11 mouse cellular contexts compared by ENCODE assay signal in the genomic region with DNA sequence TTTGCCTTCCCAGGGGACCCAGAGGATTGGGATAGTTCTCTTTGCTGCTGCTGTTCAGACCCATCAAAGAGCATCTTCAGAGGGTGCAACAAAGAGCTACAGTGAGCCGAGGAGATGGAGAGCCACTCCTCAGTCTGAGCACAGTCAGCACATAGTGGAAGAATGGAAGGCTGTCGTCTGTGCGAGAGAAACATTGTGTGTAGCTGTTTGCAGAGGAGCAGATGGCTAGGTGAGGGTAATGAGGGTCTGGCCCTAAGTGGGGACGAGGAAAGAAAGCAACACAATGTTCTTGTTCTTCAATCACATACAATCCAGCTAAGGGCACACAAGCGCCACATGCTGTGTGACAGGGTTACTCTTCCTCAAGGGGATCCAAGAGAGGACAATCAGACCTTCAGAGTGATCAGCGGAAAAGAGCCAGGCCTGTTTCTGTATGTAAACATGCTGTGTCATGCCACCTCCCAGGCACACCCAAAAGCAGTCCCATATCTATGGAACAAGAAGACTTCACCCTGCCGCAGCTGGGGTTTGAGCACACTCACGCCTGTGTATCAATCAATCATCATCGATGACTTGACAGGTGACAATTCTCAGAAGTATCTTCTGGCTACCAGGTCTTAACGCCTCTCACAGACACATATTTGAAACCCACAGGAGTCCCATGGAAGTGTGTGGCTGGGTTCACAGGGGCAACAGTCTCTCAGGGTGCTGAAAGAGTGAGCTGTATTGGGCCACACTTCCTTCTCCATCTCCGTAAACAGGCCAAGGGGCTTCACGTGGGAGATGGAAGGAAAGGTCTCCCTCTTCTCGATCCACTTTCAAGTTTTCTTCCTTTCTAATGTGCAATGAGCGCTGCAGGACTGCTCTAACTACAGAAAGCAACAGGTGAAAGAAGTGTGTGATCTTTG. TPM values are rescaled to one million over a fixed set of nuclear protein-coding genes. Genes with fewer than 3 reads are reported as not detected.
A peak's percentile ranks its signal among the peaks of the same experiment; 100 is the strongest.
DNase-seq lines count a peak whose midpoint lies in the region; ATAC-seq and TF ChIP-seq lines count a peak whose summit lies in the region.
"Had no signal": no experiment of that assay in that cellular context is flagged by ENCODE, and none has a peak within 500 bp of the region (broad histone marks: within the 10 kb centered on the region; RNA-seq: fewer than 3 reads in every experiment).

No protein-coding gene starts in this region.

- TF ChIP-seq CTCF in intestine, postnatal 0 days (IDR thresholded peaks at IDR 0.05; ENCODE audit: low read depth) = no peak
- TF ChIP-seq CTCF in CH12.LX (conservative IDR thresholded peaks at IDR 0.05 in 1 of 2, IDR thresholded peaks at IDR 0.05 in 1 of 2; ENCODE audit: low read depth in 2 of 2, low read length in 2 of 2) = no peak

- no peaks in the 10 kb centered on the region for H3K27me3 ChIP-seq in intestine, embryonic 15.5 days (replicated peaks)
- no peaks in the 10 kb centered on the region for H3K27me3 ChIP-seq in intestine, postnatal 0 days (replicated peaks; ENCODE audit: control insufficient read depth, insufficient read depth, low read length)
- no peaks in the 10 kb centered on the region for H3K27me3 ChIP-seq in CH12.LX (replicated peaks)
- no peaks in the 10 kb centered on the region for H3K27me3 ChIP-seq in liver, embryonic 15.5 days

- no peak overlapping the region for H3K4me2 ChIP-seq in intestine, embryonic 15.5 days (replicated peaks)
- no peak overlapping the region for H3K4me2 ChIP-seq in intestine, postnatal 0 days (replicated peaks; ENCODE audit: low read depth)
- H3K4me2 ChIP-seq in CH12.LX (ENCODE audit: insufficient read depth, low read depth, poor library complexity, severe bottlenecking) = peak overlapping the region; percentile 42
- H3K4me2 ChIP-seq in liver, embryonic 15.5 days = peak overlapping the region; percentile 61
- H3K4me2 ChIP-seq: limb, embryonic 12.5 days had no signal

- TF ChIP-seq EP300 in CH12.LX (IDR thresholded peaks at IDR 0.05; ENCODE audit: low read length) = no peak

- TF ChIP-seq RAD21 in CH12.LX (IDR thresholded peaks at IDR 0.05; ENCODE audit: low read depth, low read length) = no peak

- no peak overlapping the region; the same call in 1 of the 2 replicates for H3K9ac ChIP-seq in intestine, embryonic 15.5 days
- no peak overlapping the region for H3K9ac ChIP-seq in intestine, postnatal 0 days (ENCODE audit: low read depth, low read length)
- H3K9ac ChIP-seq in CH12.LX (ENCODE audit: insufficient read depth, low read depth) = no peak overlapping the region; the same call in 1 of the 2 replicates
- H3K9ac ChIP-seq in liver, embryonic 15.5 days = peak overlapping the region; percentile 44; the same call in 1 of the 2 replicates
- H3K9ac ChIP-seq: limb, embryonic 12.5 days had no signal

- peak; percentile 16; the same call in 1 of the 2 replicates for ATAC-seq in intestine, embryonic 15.5 days
- ATAC-seq in intestine, postnatal 0 days = no peak
- peak; percentile 91 for ATAC-seq in liver, embryonic 15.5 days (ENCODE audit: insufficient read depth)

- peaks cover 43% of the 10 kb centered on the region for H3K4me1 ChIP-seq in intestine, embryonic 15.5 days (replicated peaks)
- H3K4me1 ChIP-seq in intestine, postnatal 0 days (replicated peaks; ENCODE audit: control insufficient read depth, insufficient read depth, low read length) = peaks cover 4% of the 10 kb centered on the region; the same call in 1 of the 2 replicates
- peaks cover 16 to 48% of the 10 kb centered on the region in 2 experiments for H3K4me1 ChIP-seq in CH12.LX (ENCODE audit: control insufficient read depth in 1 of 2, insufficient read depth in 2 of 2)
- H3K4me1 ChIP-seq in liver, embryonic 15.5 days (replicated peaks) = peaks cover 66% of the 10 kb centered on the region

- H3K79me2 ChIP-seq in CH12.LX (replicated peaks; ENCODE audit: control insufficient read depth, extremely low read depth, insufficient read depth, poor library complexity, severe bottlenecking) = no peaks in the 10 kb centered on the region

- H3K36me3 ChIP-seq in intestine, embryonic 15.5 days = peaks cover 10% of the 10 kb centered on the region
- peaks cover 51% of the 10 kb centered on the region for H3K36me3 ChIP-seq in intestine, postnatal 0 days (ENCODE audit: control insufficient read depth, insufficient read depth)
- H3K36me3 ChIP-seq in CH12.LX (replicated peaks in 1 of 2; ENCODE audit: control insufficient read depth in 1 of 2, insufficient read depth in 1 of 2, low read length in 1 of 2) = peaks cover 47 to 54% of the 10 kb centered on the region in 2 experiments
- peaks cover 54% of the 10 kb centered on the region for H3K36me3 ChIP-seq in liver, embryonic 15.5 days (replicated peaks)

- in situ Hi-C loops in CH12.LX (cut with MboI; ENCODE audit: low pct_ligation_motif_present, low pct_unique_long_range_greater_than_20kb, low sequenced_read_pairs) = no loop called here

- 81% methylated on average over 14 of the region's 14 CpGs for WGBS in intestine, embryonic 15.5 days
- WGBS in intestine, postnatal 0 days = 80% methylated on average over 14 of the region's 14 CpGs
- WGBS in liver, embryonic 15.5 days (ENCODE audit: insufficient replicate concordance) = 37% methylated on average over 14 of the region's 14 CpGs

- no peak overlapping the region for H3K27ac ChIP-seq in intestine, embryonic 15.5 days
- H3K27ac ChIP-seq in intestine, postnatal 0 days (ENCODE audit: low read depth, low read length) = no peak overlapping the region
- H3K27ac ChIP-seq in CH12.LX (ENCODE audit: insufficient read depth, low read depth) = peak overlapping the region; percentile 58
- peak overlapping the region; percentile 88 for H3K27ac ChIP-seq in liver, embryonic 15.5 days (replicated peaks)
- H3K27ac ChIP-seq: gastrocnemius, adult 2 months; limb, embryonic 12.5 days had no signal

- H3K9me3 ChIP-seq in intestine, embryonic 15.5 days = no peaks in the 10 kb centered on the region
- no peaks in the 10 kb centered on the region for H3K9me3 ChIP-seq in intestine, postnatal 0 days (ENCODE audit: control insufficient read depth)
- H3K9me3 ChIP-seq in CH12.LX (replicated peaks; ENCODE audit: low read length) = no peaks in the 10 kb centered on the region
- no peaks in the 10 kb centered on the region for H3K9me3 ChIP-seq in liver, embryonic 15.5 days (replicated peaks)
- H3K9me3 ChIP-seq: limb, embryonic 12.5 days had no signal

- TF ChIP-seq POLR2A in CH12.LX (IDR thresholded peaks at IDR 0.05; ENCODE audit: low read depth, low read length) = no peak

- no peak overlapping the region for H3K4me3 ChIP-seq in intestine, embryonic 15.5 days (replicated peaks)
- H3K4me3 ChIP-seq in intestine, postnatal 0 days (ENCODE audit: low read depth, low read length) = no peak overlapping the region
- H3K4me3 ChIP-seq in CH12.LX (replicated peaks in 1 of 3; ENCODE audit: low read depth in 2 of 3, low read length in 2 of 3, poor library complexity in 1 of 3) = no peak overlapping the region
- H3K4me3 ChIP-seq in liver, embryonic 15.5 days (replicated peaks) = peak overlapping the region; percentile 22; the same call in 1 of the 2 replicates
- H3K4me3 ChIP-seq: gastrocnemius, adult 2 months; limb, embryonic 12.5 days had no signal

- dilution Hi-C loops in CH12.LX (cut with MboI; ENCODE audit: extremely low pct_ligation_motif_present, extremely low pct_unique_long_range_greater_than_20kb, low sequenced_read_pairs) = no loop called here

- no peak for DNase-seq in CH12.LX (ENCODE audit: extremely low read depth)
- DNase-seq in c-Kit-negative CD71-positive TER-119-positive erythroid progenitor cells, embryonic 14.5 days (ENCODE audit: low read depth, low spot score) = peak; percentile 80
- no peak for DNase-seq in cerebellum, adult 18-20 months
- DNase-seq in cerebellum, adult 8-10 months = no peak
- DNase-seq: adrenal gland, postnatal 25 days; gastrocnemius, adult 2 months; kidney, adult 18-20 months had no signal

TF ChIP-seq in CH12.LX, 34 proteins besides CTCF, POLR2A, EP300 and RAD21:
- no peak for TF ChIP-seq ZMIZ1 (IDR thresholded peaks at IDR 0.05; ENCODE audit: low read depth, low read length)
- no peak for TF ChIP-seq GABPA (IDR thresholded peaks at IDR 0.05; ENCODE audit: insufficient replicate concordance, low read depth, low read length)
- TF ChIP-seq TCF12 (IDR thresholded peaks at IDR 0.05; ENCODE audit: low read depth, low read length) = no peak
- no peak for TF ChIP-seq CHD1 (IDR thresholded peaks at IDR 0.05; ENCODE audit: low read depth, low read length)
- TF ChIP-seq ZNF384 (IDR thresholded peaks at IDR 0.05; ENCODE audit: low read depth, low read length) = no peak

RNA-seq across cellular contexts. Expression of gene Slc35b4, which starts 19.8 kb away (rescaled TPM):
- polyA plus RNA-seq in intestine, embryonic 15.5 days (2015; fragmentation: Nextera tagmentation; extraction: Ambion mirVana) = 37.3 and 42.6 TPM in 2 replicates
- 17.2 and 19.1 TPM in 2 replicates for polyA plus RNA-seq in intestine, postnatal 0 days (2015; fragmentation: Nextera tagmentation; extraction: Ambion mirVana)
- 14.9 and 16.9 TPM in 2 replicates for total RNA-seq in CH12.LX (2012; rRNA removed)
- total RNA-seq in CH12.LX (2014; rRNA removed) = 14.1 and 19.8 TPM in 2 replicates
- polyA plus RNA-seq in CH12.LX (2012; ENCODE audit: insufficient read length, low read depth) = 30.7 and 34.8 TPM in 2 replicates
- 19.5 and 21.4 TPM in 2 replicates for polyA plus RNA-seq in liver, embryonic 15.5 days (2015; fragmentation: Nextera tagmentation; extraction: Ambion mirVana)

Comparison
In these comparisons a context has a peak if more than half of its experiments do, and no peak if none do; other contexts are left out.
1. H3K27ac ChIP-seq: peak in CH12.LX (single experiment) and liver, embryonic 15.5 days (single experiment); none in intestine, embryonic 15.5 days (single experiment) and intestine, postnatal 0 days (single experiment).
2. H3K4me2 ChIP-seq: peak in CH12.LX (single experiment) and liver, embryonic 15.5 days (single experiment); none in intestine, embryonic 15.5 days (single experiment) and intestine, postnatal 0 days (single experiment).